Mouse (Mus musculus): ENCODE results near the gene Mrpl48.

Mrpl48 gene

DNA sequence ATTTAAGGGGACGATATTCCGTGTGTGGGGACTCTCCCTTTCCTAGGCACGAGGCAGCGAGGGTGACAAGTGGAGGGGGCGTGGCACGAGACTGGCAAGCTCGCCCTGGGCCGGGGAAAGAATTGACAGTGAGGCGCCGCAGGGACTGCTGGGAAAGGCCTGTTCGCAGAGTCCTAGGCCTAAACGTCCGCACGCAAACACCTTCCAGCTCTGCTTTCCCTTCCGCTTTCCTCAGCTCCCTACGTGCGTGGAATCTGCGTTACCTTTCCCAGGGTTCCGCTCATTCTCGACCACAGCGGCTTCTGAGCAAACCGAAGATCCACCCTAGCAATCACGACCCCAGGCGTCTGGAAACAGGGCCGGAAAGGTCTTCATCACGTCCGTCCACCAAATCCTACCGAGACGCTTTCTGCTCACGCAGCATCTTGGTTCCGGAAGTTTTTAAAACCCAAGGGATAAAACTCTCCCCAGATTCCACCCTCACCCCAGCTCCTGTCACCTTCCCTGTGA, 25.3 kb downstream of the Mrpl48 start:
- DNase-seq = peak; percentile 96

DNA sequence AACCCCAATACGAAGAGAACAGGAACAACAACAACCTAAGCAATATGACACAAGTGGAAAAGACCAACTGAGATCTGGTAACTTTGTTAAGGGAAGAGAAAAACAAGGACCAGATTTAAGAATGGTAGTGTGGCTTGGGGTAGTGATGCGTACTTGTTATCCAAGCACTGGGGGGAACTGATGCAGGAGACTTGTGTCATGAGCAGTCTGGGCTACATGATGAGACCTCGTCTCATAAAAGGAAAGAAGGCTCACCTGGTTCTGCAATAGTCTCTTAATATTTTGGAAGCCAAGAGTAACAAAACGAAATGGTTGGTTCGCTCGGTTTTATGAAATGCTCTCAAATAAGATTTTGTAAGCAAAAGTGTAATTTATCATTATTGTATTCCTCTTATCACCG, 25.9 kb downstream of the Mrpl48 start:
- no peak for DNase-seq

DNA sequence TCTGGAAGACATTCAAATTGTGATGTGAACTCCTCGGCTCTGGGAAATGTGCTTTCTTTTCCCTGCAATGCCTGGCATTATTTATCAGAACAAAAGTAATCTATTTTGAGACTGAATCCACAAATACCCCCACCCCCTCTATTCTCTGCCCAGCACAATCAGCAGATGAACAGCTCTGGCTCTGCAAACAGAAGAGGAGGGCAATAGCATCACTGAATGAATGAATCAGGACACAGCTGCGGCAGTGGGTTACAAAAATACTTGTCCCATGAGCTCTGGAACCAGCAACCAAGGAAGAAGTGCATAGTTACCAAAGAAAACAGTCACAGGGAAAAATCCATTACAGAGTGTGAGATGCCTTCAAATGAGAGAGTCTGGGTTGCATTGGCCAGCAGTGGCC, 29.3 kb downstream of the Mrpl48 start:
- DNase-seq = no peak

GRCm38 (mm10) chr7:100572704-100573103, 35.4 kb downstream of the Mrpl48 start:
- DNase-seq = no peak

DNA sequence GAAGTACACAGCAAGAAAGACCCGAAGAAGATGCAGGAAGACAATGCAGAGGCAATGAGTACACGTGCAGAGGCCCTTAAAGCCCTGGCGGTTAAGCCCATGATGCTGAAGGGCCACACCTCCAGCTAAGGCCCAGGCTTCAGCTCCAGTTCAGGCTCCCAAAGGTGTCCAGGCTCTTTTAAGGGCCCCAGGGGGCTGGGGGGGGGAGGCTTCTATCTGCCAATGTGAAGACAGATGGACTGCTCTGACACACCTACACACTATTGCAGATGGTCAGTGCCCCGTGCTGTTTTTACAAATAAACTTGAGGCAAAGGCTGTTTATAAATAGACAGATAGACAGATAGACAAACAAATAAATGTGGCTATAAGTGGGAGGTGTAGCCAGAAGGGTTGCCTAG, 36.0 kb downstream of the Mrpl48 start:
- DNase-seq = no peak

GRCm38 (mm10) chr7:100570930-100571715, 37.0 kb downstream of the Mrpl48 start:
- DNase-seq = no peak

GRCm38 (mm10) chr7:100569907-100570306, 38.2 kb downstream of the Mrpl48 start:
- no peak for DNase-seq

DNA sequence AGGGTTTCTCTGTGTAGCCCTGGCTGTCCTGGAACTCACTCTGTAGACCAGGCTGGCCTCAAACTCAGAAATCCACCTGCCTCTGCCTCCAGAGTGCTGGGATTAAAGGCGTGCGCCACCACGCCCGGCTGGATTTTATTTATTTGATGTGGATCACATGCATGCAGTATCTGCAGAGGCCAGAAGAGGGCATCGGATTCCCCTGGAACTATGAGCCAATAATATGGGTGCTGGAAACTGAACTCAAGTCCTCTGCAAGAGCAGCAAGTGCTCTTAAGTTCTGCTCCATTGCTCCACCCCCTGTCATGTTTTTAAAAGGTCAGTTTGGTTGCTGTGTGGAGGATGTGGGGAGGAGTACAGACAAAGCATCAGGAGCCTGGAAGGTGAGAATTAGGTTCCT, 40.9 kb downstream of the Mrpl48 start:
- DNase-seq = peak; percentile 11

DNA sequence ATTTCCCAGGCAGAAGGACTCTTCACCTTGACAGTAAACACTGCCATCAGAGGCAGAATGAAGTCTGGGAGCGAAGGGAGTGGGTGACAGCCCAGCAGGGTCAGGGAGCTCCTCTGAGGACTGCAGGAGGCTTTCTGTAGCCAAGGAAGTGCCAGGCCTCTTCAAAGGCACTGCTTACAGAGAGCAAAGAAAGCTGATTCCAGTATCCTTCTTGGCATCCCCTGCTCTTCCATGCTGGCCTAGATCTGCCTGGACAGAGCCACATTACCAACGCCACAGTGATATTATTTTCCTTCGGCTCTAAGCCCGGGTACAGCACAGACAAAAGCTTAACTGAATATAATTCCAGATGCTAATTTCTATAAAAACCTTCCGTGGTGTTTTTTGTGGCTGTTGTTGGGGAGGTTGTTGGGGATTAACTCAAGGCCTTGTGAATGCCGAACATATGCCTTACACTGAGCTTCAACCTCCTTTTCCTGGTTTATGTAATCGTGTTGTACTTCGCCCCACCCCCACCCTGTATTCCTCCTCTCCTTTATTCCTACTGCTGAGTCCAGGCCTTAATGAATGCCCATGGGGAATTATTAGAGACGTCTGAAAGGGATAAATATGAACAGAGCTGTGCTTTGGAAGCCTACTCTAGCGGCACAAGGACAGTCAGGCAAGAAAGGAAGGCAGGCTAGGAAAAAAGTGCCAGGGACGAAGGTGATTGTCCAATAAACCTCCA, 46.1 kb downstream of the Mrpl48 start:
- peak; percentile 18 for DNase-seq

- DNase-seq = no peak
Observed at GRCm38 (mm10) chr7:100559331-100559730, 48.8 kb downstream of the Mrpl48 start.

GRCm38 (mm10) chr7:100557241-100557640, 50.9 kb downstream of the Mrpl48 start:
- DNase-seq = no peak

- DNase-seq = peak; percentile 80
Observed at GRCm38 (mm10) chr7:100555431-100555951, 52.6 kb downstream of the Mrpl48 start.

DNA sequence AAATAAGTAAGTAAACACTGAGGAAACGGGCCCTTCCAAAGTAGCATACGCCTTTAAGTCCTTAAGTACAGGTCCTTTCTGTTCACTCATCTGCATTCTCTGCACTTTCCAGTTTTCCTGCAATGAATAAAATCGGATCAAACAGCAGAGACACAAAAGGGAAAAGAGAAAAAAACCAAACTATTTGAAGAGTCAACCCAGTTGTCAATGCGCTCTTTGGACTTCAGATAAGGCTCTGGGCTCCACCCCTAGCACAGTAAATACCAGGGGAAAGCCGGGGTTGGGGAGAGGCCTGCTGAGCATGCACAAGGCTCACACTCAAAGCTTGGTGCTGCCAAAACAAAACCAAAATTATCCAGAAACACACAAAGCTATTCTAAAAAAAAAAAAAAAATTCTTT, 53.2 kb downstream of the Mrpl48 start:
- no peak for DNase-seq

- peak; percentile 36 for DNase-seq
Observed at GRCm38 (mm10) chr7:100550338-100551007, 57.6 kb downstream of the Mrpl48 start.

DNA sequence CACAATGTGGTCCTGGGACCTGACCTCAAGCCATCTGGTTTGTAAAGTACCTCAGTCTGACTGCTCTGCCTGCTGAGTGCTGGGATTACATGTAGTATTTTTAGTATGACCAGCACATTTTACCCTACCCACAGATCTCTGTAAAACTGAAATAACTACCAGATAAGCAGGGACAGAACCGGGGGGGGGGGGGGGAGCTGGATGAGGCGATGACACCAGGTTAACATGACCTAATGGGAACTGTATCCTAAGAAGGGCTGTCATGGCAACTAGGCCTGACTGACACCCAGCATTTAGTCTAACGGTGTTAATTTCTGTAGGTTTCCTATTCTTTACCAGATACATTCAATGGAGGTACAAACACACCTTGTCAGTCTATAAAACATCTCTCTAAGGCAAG, 58.3 kb downstream of the Mrpl48 start:
- no peak for DNase-seq

DNA sequence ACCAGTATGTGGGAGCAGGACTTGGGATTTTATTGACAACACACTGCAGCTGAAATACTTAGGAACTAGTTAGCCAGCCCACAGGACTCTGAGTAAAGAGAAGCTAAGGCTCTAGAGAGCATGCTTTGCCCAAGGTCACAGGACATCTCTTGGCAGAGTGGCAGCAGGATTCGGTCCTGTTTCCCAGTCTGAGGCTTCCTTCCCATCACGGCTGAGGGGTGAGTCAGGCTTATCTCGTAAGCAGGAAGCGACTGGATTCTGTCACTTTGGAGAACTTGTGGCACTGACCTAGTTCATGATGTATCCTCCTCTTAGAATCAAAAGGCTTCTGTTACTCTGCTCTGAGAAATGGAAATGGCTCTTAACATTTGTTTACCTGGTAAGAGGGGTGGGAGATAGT, 60.5 kb downstream of the Mrpl48 start:
- DNase-seq = no peak

DNA sequence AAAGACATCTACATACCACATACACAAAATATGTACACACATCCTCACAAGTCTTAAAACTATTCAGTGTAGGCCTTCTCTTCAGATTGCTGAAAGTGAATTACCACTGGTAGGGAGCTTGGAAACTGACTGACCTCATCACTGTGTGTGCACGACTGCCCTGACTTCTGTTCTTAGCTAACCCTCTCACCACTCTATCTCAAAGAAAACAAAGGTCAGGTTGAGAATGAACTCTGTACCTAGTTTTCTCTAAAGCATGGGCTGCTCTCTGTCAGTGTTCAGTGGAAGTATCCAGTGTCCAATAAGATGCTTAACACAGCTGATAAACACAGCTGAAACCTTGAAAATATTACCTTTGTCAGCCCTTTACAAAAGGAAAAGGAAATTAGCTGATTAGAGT, 63.7 kb downstream of the Mrpl48 start:
- DNase-seq = no peak

DNA sequence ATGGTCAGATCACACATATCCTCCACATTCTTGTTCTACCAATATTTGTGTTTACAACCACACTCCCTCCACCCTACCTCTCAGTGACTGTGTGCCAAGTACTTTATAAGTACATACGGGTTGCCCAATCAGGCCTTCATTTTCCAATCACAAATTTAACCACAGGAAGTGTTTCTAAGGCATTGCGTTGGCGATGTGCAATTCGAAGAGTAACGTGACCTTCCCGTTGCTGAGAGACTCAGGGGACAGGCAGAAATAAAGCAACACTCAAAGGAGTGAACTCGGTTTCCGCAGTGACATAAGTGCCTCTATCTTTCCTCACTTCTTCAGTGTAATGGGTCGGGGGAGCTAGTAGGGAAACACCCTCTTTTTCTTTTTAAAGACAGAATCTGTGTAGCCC, 68.6 kb downstream of the Mrpl48 start:
- no peak for DNase-seq

DNA sequence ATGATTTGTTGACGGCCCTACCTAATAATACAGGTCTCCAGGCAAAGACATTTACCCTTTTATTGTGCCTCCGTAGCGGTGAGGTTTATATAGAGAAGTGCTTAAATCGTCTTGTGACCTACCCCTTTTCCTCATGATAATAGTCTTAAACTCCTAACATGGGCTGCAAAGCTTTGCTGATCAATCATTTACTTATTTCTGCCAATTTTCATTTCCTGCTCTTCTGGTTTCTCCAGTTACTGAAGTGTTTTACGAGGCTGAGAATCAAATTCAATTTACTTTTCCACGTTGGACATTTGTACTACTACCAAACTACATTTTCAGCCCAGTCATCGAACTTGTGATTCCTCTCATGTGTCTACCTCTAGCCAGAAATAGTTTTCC, 70.6 kb downstream of the Mrpl48 start:
- no peak for DNase-seq

GRCm38 (mm10) chr7:100536804-100537518, 71.1 kb downstream of the Mrpl48 start, which contains the start of gene Coa4:
TSS of gene Coa4 (plus strand) at chr7:100537071.
- peak; percentile 97 for DNase-seq

DNA sequence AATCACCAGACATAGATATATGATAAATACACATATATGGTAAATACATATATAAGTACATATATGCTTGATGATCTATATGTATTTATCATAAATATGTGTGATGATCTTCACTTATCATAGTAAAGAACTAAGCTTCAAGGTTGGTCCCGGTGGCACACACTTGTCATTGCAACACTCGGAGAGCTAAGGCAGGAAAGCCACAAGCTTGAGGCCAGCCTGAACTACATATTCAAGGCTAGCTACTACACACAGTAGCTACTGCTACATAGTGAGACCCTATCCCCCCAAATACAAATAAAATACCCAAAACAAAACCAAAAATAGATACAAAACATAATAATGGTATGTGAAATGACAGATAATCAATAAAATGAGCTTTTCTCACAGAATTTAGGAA, 72.3 kb downstream of the Mrpl48 start:
- no peak for DNase-seq

GRCm38 (mm10) chr7:100534216-100534615, 73.9 kb downstream of the Mrpl48 start:
- no peak for DNase-seq

- DNase-seq = no peak
Observed at GRCm38 (mm10) chr7:100533503-100533902, 74.6 kb downstream of the Mrpl48 start.

Data from retina, postnatal 1 day (tissue).